Mouse (Mus musculus): ENCODE results near the gene Gba. TPM values are rescaled to one million over a fixed set of nuclear protein-coding genes. Genes with fewer than 3 reads are reported as not detected.

Gba gene
- polyA plus RNA-seq, 1 experiment = not detected

DNA sequence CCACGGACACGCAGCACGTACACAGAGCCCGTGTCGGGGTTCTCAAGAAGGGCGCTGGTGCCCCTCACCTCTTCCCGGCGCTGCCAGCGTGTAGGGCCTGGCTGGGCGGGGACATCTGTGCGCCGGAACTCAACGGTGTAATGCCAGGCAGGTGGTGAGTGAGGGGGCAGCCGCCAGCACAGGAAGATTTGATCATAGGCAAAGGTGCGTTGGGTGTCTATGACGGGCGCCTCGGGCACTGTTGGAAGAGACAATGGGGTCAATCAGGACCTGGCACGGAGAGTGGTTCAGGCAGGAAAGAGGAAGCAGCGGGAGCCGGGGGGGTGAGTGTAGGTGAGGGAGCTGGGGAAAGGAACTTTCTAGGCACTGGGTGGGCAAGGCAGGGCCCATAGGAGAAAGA is 35.0 kb downstream of the Gba start:
- 90% methylated on average over 21 of the region's 21 CpGs for WGBS
- no peak overlapping the region for H3K27ac ChIP-seq (ENCODE audit: insufficient read depth, low read depth, low read length)
- peaks cover 13% of the 10 kb centered on the region for H3K4me1 ChIP-seq (ENCODE audit: control insufficient read depth, insufficient read depth, low read length)
- TF ChIP-seq POLR2A (IDR thresholded peaks at IDR 0.05; ENCODE audit: insufficient read depth, low read depth, low read length) = no peak
- no peak for TF ChIP-seq CTCF (IDR thresholded peaks at IDR 0.05; ENCODE audit: insufficient read depth, low read depth, low read length)
- H3K4me3 ChIP-seq (ENCODE audit: insufficient read depth, low read depth, low read length) = no peak overlapping the region

DNA sequence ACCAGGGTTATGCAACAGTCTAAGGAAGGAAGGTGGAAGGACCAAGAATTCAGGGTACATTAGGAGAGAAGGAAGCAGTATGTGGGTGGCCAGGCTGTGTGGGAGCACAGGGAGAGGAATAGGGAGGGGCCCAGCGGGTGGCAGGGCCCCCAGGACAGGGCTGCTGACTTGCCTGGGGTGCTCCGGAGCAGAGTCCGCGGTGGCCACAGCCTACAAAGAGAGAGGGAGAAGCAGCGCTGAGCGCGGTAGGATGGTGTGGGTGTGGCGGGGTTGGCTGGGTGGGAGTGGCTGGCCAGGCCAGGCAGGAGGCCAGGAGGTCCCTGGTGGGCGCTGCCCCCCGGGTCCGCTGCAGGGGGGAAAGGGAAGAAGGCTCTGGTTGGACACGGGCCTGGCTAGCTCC is 35.8 kb downstream of the Gba start:
- H3K4me1 ChIP-seq (ENCODE audit: control insufficient read depth, insufficient read depth, low read length) = peaks cover 16% of the 10 kb centered on the region
- no peak overlapping the region for H3K4me3 ChIP-seq (ENCODE audit: insufficient read depth, low read depth, low read length)
- TF ChIP-seq POLR2A (IDR thresholded peaks at IDR 0.05; ENCODE audit: insufficient read depth, low read depth, low read length) (no peak), CTCF (IDR thresholded peaks at IDR 0.05; ENCODE audit: insufficient read depth, low read depth, low read length) (no peak)
- H3K27ac ChIP-seq (ENCODE audit: insufficient read depth, low read depth, low read length) = no peak overlapping the region
- 63% methylated on average over 12 of the region's 12 CpGs for WGBS

DNA sequence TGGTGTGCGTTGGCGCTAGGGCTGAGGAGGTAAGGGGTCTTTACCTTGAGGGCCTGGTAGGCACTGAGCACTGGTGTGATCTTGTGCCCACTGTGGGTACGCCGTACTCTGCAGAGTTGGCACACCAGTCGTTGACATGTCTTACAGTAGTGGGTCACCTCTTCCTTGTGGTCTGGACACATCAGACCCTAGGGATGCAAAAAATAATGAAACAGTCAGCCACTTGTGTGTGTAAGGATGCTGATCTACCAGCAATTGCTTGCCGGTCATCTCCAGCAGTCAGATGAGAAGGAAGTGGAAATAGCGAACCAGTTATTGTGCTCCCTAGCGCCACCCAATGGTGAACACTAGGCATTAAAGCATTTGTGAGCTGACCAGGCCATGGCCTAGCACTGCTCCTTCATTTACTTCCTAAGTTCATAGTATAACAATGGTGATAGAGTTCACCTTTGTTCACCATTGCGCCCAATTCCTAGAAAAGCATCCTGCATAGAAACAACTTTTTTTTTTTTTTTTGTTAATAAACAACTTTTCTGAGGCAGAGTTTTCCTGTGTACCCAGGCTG is 39.7 kb downstream of the Gba start:
- WGBS = 63% methylated on average over 9 of the region's 9 CpGs
- TF ChIP-seq POLR2A (IDR thresholded peaks at IDR 0.05; ENCODE audit: insufficient read depth, low read depth, low read length) (no peak), CTCF (IDR thresholded peaks at IDR 0.05; ENCODE audit: insufficient read depth, low read depth, low read length) (no peak)
- Histone ChIP-seq H3K4me3 (ENCODE audit: insufficient read depth, low read depth, low read length) (no peak overlapping the region), H3K4me1 (ENCODE audit: control insufficient read depth, insufficient read depth, low read length) (peaks cover 30% of the 10 kb centered on the region), H3K27ac (ENCODE audit: insufficient read depth, low read depth, low read length) (no peak overlapping the region)

GRCm38 (mm10) chr3:89243609-89244008 is 40.9 kb downstream of the Gba start:
- 20% methylated on average over 14 of the region's 14 CpGs for WGBS
- TF ChIP-seq POLR2A (IDR thresholded peaks at IDR 0.05; ENCODE audit: insufficient read depth, low read depth, low read length) (no peak), CTCF (IDR thresholded peaks at IDR 0.05; ENCODE audit: insufficient read depth, low read depth, low read length) (no peak)
- Histone ChIP-seq H3K4me3 (ENCODE audit: insufficient read depth, low read depth, low read length) (peak overlapping the region; percentile 64), H3K4me1 (ENCODE audit: control insufficient read depth, insufficient read depth, low read length) (peaks cover 27% of the 10 kb centered on the region), H3K27ac (ENCODE audit: insufficient read depth, low read depth, low read length) (no peak overlapping the region)

DNA sequence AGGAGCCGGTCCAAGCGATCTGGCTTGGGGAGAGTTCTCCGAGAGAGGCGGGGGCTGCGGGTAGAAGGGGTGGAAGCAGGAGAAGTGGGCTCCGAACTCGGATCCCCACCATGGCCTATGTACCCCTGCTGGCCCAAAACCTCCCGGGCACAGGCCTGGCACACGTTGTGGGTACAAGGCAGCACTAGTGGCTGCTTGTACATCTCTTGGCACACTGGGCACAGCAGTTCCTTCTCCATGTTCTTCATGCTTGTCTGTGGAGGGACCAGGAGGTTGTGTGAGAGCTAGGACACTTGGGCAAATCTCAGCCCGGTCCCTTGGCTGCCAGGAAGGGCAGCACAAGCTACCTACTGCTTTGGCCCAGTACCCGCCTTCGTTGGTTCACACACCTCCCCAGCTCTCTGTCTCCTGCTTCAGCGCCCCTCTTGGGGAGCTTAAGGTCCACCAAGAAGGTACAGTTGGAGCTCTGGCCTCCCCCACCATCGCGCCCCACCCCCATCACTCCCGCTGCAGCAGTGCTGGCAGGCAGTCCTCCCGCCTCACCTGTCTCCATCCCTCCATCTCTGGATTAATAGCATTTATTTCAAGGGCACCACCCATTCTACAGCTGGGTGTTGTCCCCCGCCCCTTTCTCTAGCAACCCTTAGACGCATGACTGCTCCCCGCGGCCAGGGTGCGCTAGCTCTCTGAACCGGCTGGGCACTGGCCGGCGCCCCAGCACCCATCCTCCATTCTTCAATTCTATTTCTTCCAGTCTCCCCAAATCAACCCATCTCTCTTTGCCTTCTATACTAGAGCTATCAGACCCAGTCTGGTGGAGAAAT is 41.6 kb downstream of the Gba start:
- 7% methylated on average over 25 of the region's 25 CpGs for WGBS
- Histone ChIP-seq H3K4me3 (ENCODE audit: insufficient read depth, low read depth, low read length) (peak overlapping the region; percentile 64), H3K4me1 (ENCODE audit: control insufficient read depth, insufficient read depth, low read length) (peaks cover 21% of the 10 kb centered on the region), H3K27ac (ENCODE audit: insufficient read depth, low read depth, low read length) (no peak overlapping the region; the same call in 1 of the 2 replicates)
- TF ChIP-seq CTCF (IDR thresholded peaks at IDR 0.05; ENCODE audit: insufficient read depth, low read depth, low read length) = no peak
- no peak for TF ChIP-seq POLR2A (IDR thresholded peaks at IDR 0.05; ENCODE audit: insufficient read depth, low read depth, low read length)

GRCm38 (mm10) chr3:89244982-89245687 is 42.4 kb downstream of the Gba start:
- H3K27ac ChIP-seq (ENCODE audit: insufficient read depth, low read depth, low read length) = peak overlapping the region; percentile 85
- peak overlapping the region; percentile 64 for H3K4me3 ChIP-seq (ENCODE audit: insufficient read depth, low read depth, low read length)
- TF ChIP-seq CTCF (IDR thresholded peaks at IDR 0.05; ENCODE audit: insufficient read depth, low read depth, low read length) (no peak), POLR2A (IDR thresholded peaks at IDR 0.05; ENCODE audit: insufficient read depth, low read depth, low read length) (peak; percentile 10; the same call in 1 of the 2 replicates)
- WGBS = 2% methylated on average over 25 of the region's 26 CpGs
- peaks cover 21% of the 10 kb centered on the region for H3K4me1 ChIP-seq (ENCODE audit: control insufficient read depth, insufficient read depth, low read length)

- peak within 1 kb of the TSS; percentile 95 for H3K4me3 ChIP-seq (ENCODE audit: insufficient read depth, low read depth, low read length)
- TF ChIP-seq POLR2A (IDR thresholded peaks at IDR 0.05; ENCODE audit: insufficient read depth, low read depth, low read length) = peak; percentile 39; the same call in 1 of the 2 replicates
- no peak for TF ChIP-seq CTCF (IDR thresholded peaks at IDR 0.05; ENCODE audit: insufficient read depth, low read depth, low read length)
- WGBS = 1% methylated on average over 20 of the region's 20 CpGs
- peaks cover 21% of the 10 kb centered on the region for H3K4me1 ChIP-seq (ENCODE audit: control insufficient read depth, insufficient read depth, low read length)
- H3K27ac ChIP-seq (ENCODE audit: insufficient read depth, low read depth, low read length) = peak within 1 kb of the TSS; percentile 88
These were observed 43.0 kb downstream of the Gba start, which contains the start of gene Krtcap2 for GRCm38 (mm10) chr3:89245688-89246171. Gene Krtcap2, plus strand, starts transcription at chr3:89245966.

- H3K4me1 ChIP-seq (ENCODE audit: control insufficient read depth, insufficient read depth, low read length) = peaks cover 24% of the 10 kb centered on the region
- H3K27ac ChIP-seq (ENCODE audit: insufficient read depth, low read depth, low read length) = peak within 1 kb of the TSS; percentile 88
- TF ChIP-seq CTCF (IDR thresholded peaks at IDR 0.05; ENCODE audit: insufficient read depth, low read depth, low read length) (peak; percentile 73), POLR2A (IDR thresholded peaks at IDR 0.05; ENCODE audit: insufficient read depth, low read depth, low read length) (no peak; the same call in 1 of the 2 replicates)
- peak within 1 kb of the TSS; percentile 95 for H3K4me3 ChIP-seq (ENCODE audit: insufficient read depth, low read depth, low read length)
- WGBS = under 1% methylated on average over 42 of the region's 42 CpGs
These were observed 43.8 kb downstream of the Gba start, which contains the start of gene Trim46 for GRCm38 (mm10) chr3:89246261-89247100. Gene Trim46, minus strand, starts transcription at chr3:89246309.
